Mouse (Mus musculus): ENCODE results near the gene Sorcs2. TPM values are rescaled to one million over a fixed set of nuclear protein-coding genes. Genes with fewer than 3 reads are reported as not detected.

Gene Sorcs2
- polyA plus RNA-seq, 1 experiment: 24.9 TPM

DNA sequence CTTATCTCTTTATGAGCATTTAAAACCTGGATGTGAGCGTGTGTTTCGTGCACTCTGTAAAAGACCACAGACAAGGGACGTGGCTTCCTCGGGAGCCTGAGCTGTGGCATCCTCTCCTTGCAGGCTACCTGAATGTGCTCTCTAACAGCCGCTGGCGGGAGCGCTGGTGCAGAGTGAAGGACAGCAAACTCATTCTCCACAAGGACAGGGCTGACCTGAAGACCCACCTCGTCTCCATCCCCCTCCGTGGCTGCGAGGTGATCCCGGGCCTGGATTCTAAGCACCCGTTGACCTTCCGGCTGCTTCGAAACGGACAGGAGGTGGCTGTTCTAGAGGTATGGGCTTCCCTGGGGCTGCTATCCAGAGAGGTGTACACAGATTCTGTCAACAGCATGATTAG, 423.7 kb downstream of the Sorcs2 start:
- H3K27ac ChIP-seq (replicated peaks; ENCODE audit: low read depth, low read length): no peak overlapping the region
- H3K4me3 ChIP-seq (ENCODE audit: insufficient read depth, low read depth, low read length): no peak overlapping the region
- H3K4me1 ChIP-seq (ENCODE audit: control insufficient read depth, insufficient read depth, insufficient read length, low read length): no peaks in the 10 kb centered on the region

DNA sequence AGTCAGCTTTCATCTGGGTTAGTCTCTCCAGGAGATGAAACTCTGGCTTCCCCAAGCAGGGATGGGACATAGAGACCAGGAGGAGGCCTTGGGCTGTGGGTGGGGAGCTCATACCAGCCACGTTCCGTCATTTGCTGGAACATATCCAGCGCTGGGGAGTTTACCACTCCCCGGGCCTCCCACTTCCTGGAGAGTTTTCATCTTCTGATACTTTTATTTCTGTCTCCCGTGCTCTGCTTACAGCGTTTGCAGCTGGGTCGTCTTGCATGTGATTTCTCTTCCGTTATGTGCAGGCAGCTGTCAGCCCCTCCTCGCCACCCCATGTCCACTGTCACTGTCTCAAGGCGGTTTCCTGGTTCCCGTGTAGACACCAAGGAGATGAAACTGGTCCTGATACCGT, 424.1 kb downstream of the Sorcs2 start:
- Histone ChIP-seq H3K4me1 (ENCODE audit: control insufficient read depth, insufficient read depth, insufficient read length, low read length) (no peaks in the 10 kb centered on the region), H3K27ac (replicated peaks; ENCODE audit: low read depth, low read length) (no peak overlapping the region; the same call in 1 of the 2 replicates), H3K4me3 (ENCODE audit: insufficient read depth, low read depth, low read length) (no peak overlapping the region)

DNA sequence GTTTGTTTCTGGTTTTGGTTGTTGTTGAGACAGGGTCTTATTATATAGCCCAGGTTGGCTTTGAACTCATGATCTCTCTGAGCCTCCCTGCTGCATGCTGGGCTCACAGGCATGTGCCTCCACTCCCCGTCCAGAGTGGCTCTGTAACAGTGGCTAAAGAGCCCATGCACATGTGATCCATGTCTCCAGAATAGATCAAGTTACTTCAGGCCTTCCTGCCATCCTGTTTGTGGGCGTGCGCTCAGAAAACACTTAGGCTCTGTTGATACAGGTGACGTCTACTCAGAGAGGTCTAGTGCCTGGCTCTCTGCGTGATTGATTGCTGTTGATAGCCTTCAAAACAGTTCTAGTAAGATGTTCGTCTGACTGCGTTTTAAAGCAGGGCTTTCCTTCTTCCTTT, 425.2 kb downstream of the Sorcs2 start:
- no peak overlapping the region for H3K4me3 ChIP-seq (ENCODE audit: insufficient read depth, low read depth, low read length)
- H3K27ac ChIP-seq (replicated peaks; ENCODE audit: low read depth, low read length): no peak overlapping the region
- H3K4me1 ChIP-seq (ENCODE audit: control insufficient read depth, insufficient read depth, insufficient read length, low read length): no peaks in the 10 kb centered on the region

DNA sequence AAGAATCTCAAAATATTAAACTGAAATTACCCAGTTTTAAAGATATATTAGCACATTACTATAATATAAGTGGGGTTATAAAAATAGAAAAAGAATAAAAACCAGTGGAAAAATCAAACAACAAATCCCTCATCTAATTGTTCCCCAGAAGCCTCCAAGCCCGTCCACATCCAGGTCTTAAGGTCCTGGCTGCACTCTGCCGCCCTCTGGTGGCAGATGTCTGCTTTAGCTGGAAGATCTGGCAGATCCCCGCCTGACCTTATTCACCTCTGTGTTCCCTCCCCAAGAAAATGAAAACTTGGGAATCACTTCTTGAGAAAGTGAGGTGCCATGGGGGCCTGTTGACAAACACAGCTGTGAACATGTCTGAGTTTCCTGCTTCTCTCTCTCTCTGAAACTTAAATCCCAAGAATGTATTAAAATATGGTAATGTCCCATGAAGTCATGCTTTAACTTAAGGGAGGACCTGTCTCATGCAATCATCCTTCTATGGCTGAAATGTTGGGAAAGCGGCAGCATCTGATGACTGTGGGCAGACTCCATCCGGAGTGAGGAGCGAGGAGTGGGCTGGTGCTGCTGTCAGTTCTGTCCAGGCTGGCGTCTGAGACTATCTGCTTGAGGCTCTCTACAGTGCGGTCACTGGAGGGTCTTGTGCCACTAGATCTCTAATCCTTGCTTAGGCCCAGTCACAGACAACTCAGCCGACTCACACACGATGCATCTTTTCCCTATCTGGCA, 425.9 kb downstream of the Sorcs2 start:
- Histone ChIP-seq H3K4me3 (ENCODE audit: insufficient read depth, low read depth, low read length) (no peak overlapping the region), H3K27ac (replicated peaks; ENCODE audit: low read depth, low read length) (no peak overlapping the region), H3K4me1 (ENCODE audit: control insufficient read depth, insufficient read depth, insufficient read length, low read length) (no peaks in the 10 kb centered on the region)

GRCm38 (mm10) chr5:35970380-35971105, 427.4 kb downstream of the Sorcs2 start:
- Histone ChIP-seq H3K4me3 (ENCODE audit: insufficient read depth, low read depth, low read length) (no peak overlapping the region), H3K4me1 (ENCODE audit: control insufficient read depth, insufficient read depth, insufficient read length, low read length) (0 out of 2 replicates have a peak, but pooled peaks cover under 1% of the 10 kb centered on the region), H3K27ac (replicated peaks; ENCODE audit: low read depth, low read length) (no peak overlapping the region)

GRCm38 (mm10) chr5:35969857-35970256, 428.1 kb downstream of the Sorcs2 start:
- Histone ChIP-seq H3K27ac (replicated peaks; ENCODE audit: low read depth, low read length) (no peak overlapping the region), H3K4me3 (ENCODE audit: insufficient read depth, low read depth, low read length) (no peak overlapping the region), H3K4me1 (ENCODE audit: control insufficient read depth, insufficient read depth, insufficient read length, low read length) (0 out of 2 replicates have a peak, but pooled peaks cover 3% of the 10 kb centered on the region)

Other genes with a start within 250 kb of the Sorcs2 start
- 0.40 TPM in 1 of 2 replicates, not detected in the other for gene Psapl1, start 194.1 kb downstream of the Sorcs2 start, polyA plus RNA-seq (2012; ENCODE audit: insufficient read depth, insufficient read length, missing spikeins)
- gene Grpel1, start 66.9 kb upstream of the Sorcs2 start, polyA plus RNA-seq (2012; ENCODE audit: insufficient read depth, insufficient read length, missing spikeins): 146 and 149 TPM in 2 replicates
- 26.5 and 32.9 TPM in 2 replicates for gene Tada2b, start 86.1 kb upstream of the Sorcs2 start, polyA plus RNA-seq (2012; ENCODE audit: insufficient read depth, insufficient read length, missing spikeins)
- gene Ccdc96, start 86.4 kb upstream of the Sorcs2 start, polyA plus RNA-seq (2012; ENCODE audit: insufficient read depth, insufficient read length, missing spikeins): 0.33 and 0.48 TPM in 2 replicates
- gene Tbc1d14, start 195.1 kb upstream of the Sorcs2 start, polyA plus RNA-seq (2012; ENCODE audit: insufficient read depth, insufficient read length, missing spikeins): 8.7 and 8.8 TPM in 2 replicates